Mouse (Mus musculus) kidney, embryonic 16.5 days (tissue): ENCODE data around the gene Izumo2. TPM values are rescaled to one million over a fixed set of nuclear protein-coding genes. Genes with fewer than 3 reads are reported as not detected.
"Not testable (repeated sequence)": the region's sequence is repeated elsewhere in the genome, so short reads cannot be mapped to it uniquely, and the experiment has no call there.

Source experiments
- ATAC-seq: fragments of 200-750 bp; cut with Nextera tagmentation; 2 replicates; pipeline ENCODE4 v1.8.0; 2017; ENCODE audit warnings: moderate TSS enrichment; ENCODE audit not compliant: low FRiP score, low TSS enrichment
- H3K27ac ChIP-seq: fragments of 300-500 bp; sonication (generic); 2 replicates; pipeline ENCODE4 v1.5.1; 2014; ENCODE audit warnings: low read length
- H3K27me3 ChIP-seq: fragments of 300-500 bp; sonication (generic); 2 replicates; pipeline ENCODE4 v1.6.1; 2014; ENCODE audit warnings: low read length, control low read depth, mixed read lengths; ENCODE audit not compliant: insufficient read depth
- H3K36me3 ChIP-seq: fragments of 300-500 bp; sonication (generic); 2 replicates; pipeline ENCODE4 v1.6.1; 2014; ENCODE audit warnings: low read length, control low read depth, mixed read lengths; ENCODE audit not compliant: insufficient read depth
- H3K4me1 ChIP-seq: fragments of 300-500 bp; sonication (generic); 2 replicates; pipeline ENCODE4 v1.6.1; 2014; ENCODE audit warnings: low read length, control low read depth, mixed read lengths; ENCODE audit not compliant: insufficient read depth
- H3K4me2 ChIP-seq: fragments of 300-500 bp; sonication (generic); replicated peaks from 2 replicates; pipeline ENCODE4 v1.6.1; 2014; ENCODE audit warnings: low read depth, low read length
- H3K4me3 ChIP-seq: fragments of 300-500 bp; sonication (generic); 2 replicates; pipeline ENCODE4 v1.5.1; 2014; ENCODE audit warnings: mild to moderate bottlenecking, low read length
- H3K9ac ChIP-seq: fragments of 300-500 bp; sonication (generic); replicated peaks from 2 replicates; pipeline ENCODE4 v1.6.1; 2014; ENCODE audit warnings: low read length
- H3K9me3 ChIP-seq: fragments of 300-500 bp; sonication (generic); 2 replicates; pipeline ENCODE4 v1.6.1; 2016; ENCODE audit warnings: low read length, control low read depth
- WGBS: fragments of 180-500 bp; shearing (Covaris S2); extraction: QIAGEN DNeasy Blood & Tissue Kit; methylation state at CpG from one replicate; pipeline ENCODE4 v1.1.7; 2014; 5-methylcytosine and 5-hydroxymethylcytosine counted together
- polyA plus RNA-seq: library from polyadenylated mRNA; unstranded; fragments of >200 nt; fragmentation: Nextera tagmentation; extraction: Ambion mirVana; gene quantifications from 2 replicates; pipeline ENCODE4 v1.2.1, GENCODE M21; 2015

Izumo2 gene
- polyA plus RNA-seq, 1 experiment from 2014 or later, result not detected

- not testable (repeated sequence) for H3K4me3 ChIP-seq, H3K27me3 ChIP-seq, H3K4me2 ChIP-seq, ATAC-seq, H3K36me3 ChIP-seq, H3K27ac ChIP-seq, H3K9me3 ChIP-seq, H3K4me1 ChIP-seq, H3K9ac ChIP-seq
- 93% methylated on average over 5 of the region's 6 CpGs for WGBS
Observed at GRCm38 (mm10) chr7:44708093-44708492, 449 bp upstream of the Izumo2 start.

DNA sequence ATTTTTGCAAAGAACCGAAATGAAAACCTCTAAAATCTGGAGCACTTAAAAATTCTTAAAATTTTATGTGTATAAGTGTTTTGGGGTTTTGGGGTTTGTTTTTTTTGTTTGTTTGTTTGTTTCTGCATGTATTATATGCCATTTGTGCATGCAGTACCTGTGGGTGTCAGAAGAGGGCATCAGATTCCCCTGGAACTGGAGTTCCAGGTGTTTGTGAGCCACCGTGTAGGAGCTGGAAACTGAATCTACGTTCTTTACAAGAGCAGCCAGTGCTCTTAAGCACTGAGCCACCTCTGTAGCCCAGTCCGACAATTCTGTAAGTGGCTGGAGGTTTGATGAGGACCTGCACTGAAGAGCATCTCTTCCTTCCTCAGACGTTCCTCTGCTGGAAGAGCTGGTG lies 1.3 kb downstream of the Izumo2 start:
- H3K9me3 ChIP-seq, result no peaks in the 10 kb centered on the region

GRCm38 (mm10) chr7:44722058-44722457 lies 13.5 kb downstream of the Izumo2 start:
- Histone ChIP-seq H3K4me2 (no peak overlapping the region), H3K9ac (no peak overlapping the region), H3K4me1 (no peaks in the 10 kb centered on the region), H3K27me3 (no peaks in the 10 kb centered on the region), H3K4me3 (no peak overlapping the region), H3K27ac (no peak overlapping the region), H3K36me3 (no peaks in the 10 kb centered on the region), H3K9me3 (no peaks in the 10 kb centered on the region)
- WGBS, result 84% methylated on average over 5 of the region's 5 CpGs
- ATAC-seq, result no peak

More for the DNA sequence above, 1.3 kb downstream of the Izumo2 start:
- no peak overlapping the region for H3K4me3 ChIP-seq
- H3K9ac ChIP-seq, result no peak overlapping the region
- ATAC-seq, result no peak
- H3K4me1 ChIP-seq, result no peaks in the 10 kb centered on the region
- no peaks in the 10 kb centered on the region for H3K27me3 ChIP-seq
- H3K36me3 ChIP-seq, result no peaks in the 10 kb centered on the region
- H3K27ac ChIP-seq, result no peak overlapping the region
- no peak overlapping the region for H3K4me2 ChIP-seq
- WGBS, result 90% methylated on average over 5 of the region's 5 CpGs

- no peak for ATAC-seq
- Histone ChIP-seq H3K36me3 (no peaks in the 10 kb centered on the region), H3K4me1 (no peaks in the 10 kb centered on the region), H3K9ac (no peak overlapping the region), H3K27ac (no peak overlapping the region), H3K9me3 (0 out of 2 replicates have a peak, but pooled peaks cover 3% of the 10 kb centered on the region), H3K27me3 (no peaks in the 10 kb centered on the region), H3K4me3 (no peak overlapping the region), H3K4me2 (no peak overlapping the region)
- WGBS, result 26% methylated on average over 7 of the region's 7 CpGs
Observed at GRCm38 (mm10) chr7:44724316-44724715, 15.8 kb downstream of the Izumo2 start.

- no peaks in the 10 kb centered on the region for H3K36me3 ChIP-seq
- 75% methylated on average over 6 of the region's 6 CpGs for WGBS
- no peak overlapping the region for H3K9ac ChIP-seq
- no peak overlapping the region for H3K4me3 ChIP-seq
- no peaks in the 10 kb centered on the region for H3K4me1 ChIP-seq
- 0 out of 2 replicates have a peak, but pooled peaks cover 3% of the 10 kb centered on the region for H3K9me3 ChIP-seq
- no peak overlapping the region for H3K4me2 ChIP-seq
- no peaks in the 10 kb centered on the region for H3K27me3 ChIP-seq
- no peak for ATAC-seq
- no peak overlapping the region for H3K27ac ChIP-seq
Observed at GRCm38 (mm10) chr7:44726343-44726742, 17.8 kb downstream of the Izumo2 start.

DNA sequence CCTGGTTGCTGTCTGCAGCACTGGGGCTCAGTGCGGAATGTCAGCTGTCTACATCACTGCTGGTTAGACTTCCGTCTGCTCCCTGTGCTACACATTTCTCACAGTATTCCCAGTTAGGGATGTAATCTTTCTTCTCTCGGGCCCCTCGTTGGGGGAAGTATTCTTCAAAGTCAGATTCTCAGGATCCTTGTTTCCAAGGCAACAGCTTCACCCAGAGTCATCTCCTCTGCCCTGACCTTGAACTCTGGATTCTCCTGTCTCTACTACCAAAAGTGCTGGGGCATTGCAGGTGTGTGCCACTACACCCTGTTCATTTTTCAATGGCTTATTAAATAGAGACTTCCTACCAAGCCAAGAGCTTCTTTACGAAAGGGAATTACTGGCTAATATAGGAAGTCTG lies 18.6 kb downstream of the Izumo2 start:
- Histone ChIP-seq H3K4me3 (no peak overlapping the region), H3K4me2 (no peak overlapping the region), H3K9ac (no peak overlapping the region), H3K4me1 (no peaks in the 10 kb centered on the region), H3K27me3 (no peaks in the 10 kb centered on the region), H3K36me3 (no peaks in the 10 kb centered on the region; the same call in 1 of the 2 replicates), H3K27ac (no peak overlapping the region), H3K9me3 (0 out of 2 replicates have a peak, but pooled peaks cover 3% of the 10 kb centered on the region)
- WGBS, result 63% methylated on average over 5 of the region's 5 CpGs
- no peak for ATAC-seq

DNA sequence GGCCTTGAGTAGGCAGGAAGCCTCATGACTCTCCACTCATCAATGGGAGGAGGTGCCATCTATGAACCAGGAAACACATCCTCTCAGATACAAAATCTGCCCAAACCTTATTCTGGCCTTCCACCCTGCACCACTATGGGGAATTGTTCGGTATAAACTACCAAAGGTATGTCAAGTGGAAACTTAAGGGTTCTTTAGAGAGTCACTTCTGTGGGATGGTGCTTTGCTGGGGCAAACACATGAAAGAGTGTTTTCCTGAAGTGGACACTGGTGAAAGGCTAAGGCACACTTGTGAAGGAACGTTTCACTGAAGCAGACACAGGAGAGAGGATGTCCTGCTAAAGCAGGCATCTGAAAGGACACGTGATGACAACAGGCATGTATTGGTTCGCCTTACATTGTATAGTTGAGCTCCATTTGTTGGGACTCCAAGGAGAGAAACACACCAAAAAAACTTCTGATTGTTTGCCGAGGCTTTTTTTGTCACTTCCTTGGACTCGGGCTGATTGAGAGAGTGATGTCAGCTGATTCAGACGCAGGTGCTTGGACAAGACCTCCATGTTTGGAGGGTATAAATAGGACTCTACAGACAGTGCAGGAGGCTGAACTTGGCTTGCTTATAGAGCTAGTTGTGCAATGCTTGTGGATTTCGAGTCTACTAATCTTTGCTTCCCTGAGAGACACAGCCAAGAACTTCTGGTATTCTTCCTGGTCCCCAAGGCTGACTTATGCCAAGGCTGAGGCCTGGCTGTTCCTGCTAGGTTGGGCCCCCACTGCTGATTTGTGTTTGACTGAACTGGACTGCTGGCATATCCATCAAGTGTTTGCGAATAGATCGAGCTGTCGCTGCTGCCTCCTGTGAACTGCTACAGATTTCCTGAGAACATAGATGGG lies 19.8 kb downstream of the Izumo2 start:
- Histone ChIP-seq H3K27me3 (no peaks in the 10 kb centered on the region), H3K36me3 (peaks cover 9% of the 10 kb centered on the region; the same call in 1 of the 2 replicates), H3K27ac (no peak overlapping the region), H3K4me3 (no peak overlapping the region), H3K9me3 (0 out of 2 replicates have a peak, but pooled peaks cover 3% of the 10 kb centered on the region), H3K9ac (no peak overlapping the region), H3K4me1 (no peaks in the 10 kb centered on the region), H3K4me2 (no peak overlapping the region)
- WGBS, result 86% methylated on average over 11 of the region's 11 CpGs
- ATAC-seq, result no peak

DNA sequence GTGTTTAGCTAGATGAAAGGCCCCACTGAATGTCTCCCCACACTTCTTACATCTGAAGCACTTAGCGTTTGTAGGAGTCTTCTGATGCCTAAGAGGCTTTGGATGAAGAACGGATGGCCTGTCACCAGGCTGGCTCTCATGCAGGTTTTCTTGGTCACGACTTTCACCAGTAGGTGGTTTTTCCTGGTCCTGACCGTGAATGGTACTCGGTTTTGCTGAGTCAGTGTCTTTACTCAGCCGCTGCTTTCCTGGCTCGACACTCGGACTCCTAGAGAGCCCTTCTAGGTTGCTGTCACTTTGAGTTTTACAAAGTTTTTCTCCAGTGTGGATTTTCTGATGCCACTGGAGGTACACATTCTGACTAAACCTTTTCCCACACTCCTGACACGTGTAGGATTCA lies 25.2 kb downstream of the Izumo2 start:
- WGBS, result 87% methylated on average over 9 of the region's 9 CpGs
- Histone ChIP-seq H3K4me3 (no peak overlapping the region), H3K27ac (no peak overlapping the region), H3K9ac (no peak overlapping the region), H3K4me1 (no peaks in the 10 kb centered on the region), H3K36me3 (peaks cover 16% of the 10 kb centered on the region), H3K27me3 (no peaks in the 10 kb centered on the region), H3K4me2 (no peak overlapping the region), H3K9me3 (no peaks in the 10 kb centered on the region)
- no peak for ATAC-seq

DNA sequence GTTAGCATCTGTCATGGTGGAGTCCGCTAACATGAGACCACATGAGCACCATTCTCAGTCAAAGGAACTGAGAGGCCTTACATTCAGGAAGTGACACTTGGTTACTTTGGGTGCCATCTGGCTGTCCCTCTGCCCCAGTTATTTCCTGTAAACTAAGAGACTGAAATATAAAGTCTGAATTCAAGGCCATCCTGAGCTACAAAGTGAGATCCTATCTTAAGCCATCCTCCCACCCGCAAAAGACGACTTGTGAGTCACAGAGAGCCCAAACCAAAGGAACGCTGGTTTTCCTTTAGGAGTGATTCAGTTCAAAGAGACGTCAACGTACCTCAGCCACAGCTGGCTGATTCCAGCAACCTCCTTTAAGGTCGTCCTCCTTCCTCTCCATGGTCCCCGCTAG lies 32.8 kb downstream of the Izumo2 start:
- 0 out of 2 replicates have a peak, but pooled peaks cover 3% of the 10 kb centered on the region for H3K36me3 ChIP-seq
- no peak for ATAC-seq
- no peaks in the 10 kb centered on the region for H3K27me3 ChIP-seq
- 72% methylated on average over 8 of the region's 8 CpGs for WGBS
- 0 out of 2 replicates have a peak, but pooled peaks cover 7% of the 10 kb centered on the region for H3K4me1 ChIP-seq
- no peaks in the 10 kb centered on the region for H3K9me3 ChIP-seq
- no peak overlapping the region for H3K4me2 ChIP-seq
- H3K9ac ChIP-seq, result no peak overlapping the region
- H3K4me3 ChIP-seq, result no peak overlapping the region
- no peak overlapping the region for H3K27ac ChIP-seq

- WGBS, result 46% methylated on average over 9 of the region's 9 CpGs
- peak overlapping the region; percentile 77; the same call in 1 of the 2 replicates for H3K4me2 ChIP-seq
- H3K27me3 ChIP-seq, result no peaks in the 10 kb centered on the region
- H3K9me3 ChIP-seq, result no peaks in the 10 kb centered on the region
- H3K36me3 ChIP-seq, result no peaks in the 10 kb centered on the region
- ATAC-seq, result no peak
- H3K27ac ChIP-seq, result no peak overlapping the region
- no peak overlapping the region; the same call in 1 of the 2 replicates for H3K4me3 ChIP-seq
- H3K9ac ChIP-seq, result peak overlapping the region; percentile 54; the same call in 1 of the 2 replicates
- peaks cover 21% of the 10 kb centered on the region for H3K4me1 ChIP-seq
Observed at GRCm38 (mm10) chr7:44744270-44744669, 35.7 kb downstream of the Izumo2 start.
